Mouse (Mus musculus) kidney, postnatal 0 days (tissue): Measurements from ENCODE around the gene Rsph6a. TPM values are rescaled to one million over a fixed set of nuclear protein-coding genes. Genes with fewer than 3 reads are reported as not detected.

ENCODE experiments used
- ATAC-seq: fragments of 200-750 bp; cut with Nextera tagmentation; replicated peaks from 2 replicates; pipeline ENCODE4 v1.8.0; 2017; ENCODE audit warnings: low read depth, moderate number of reproducible peaks, moderate TSS enrichment, moderate library complexity; ENCODE audit not compliant: low FRiP score
- DNase-seq: peaks from one replicate; pipeline ENCODE4 v3.0.0-alpha.2; 2016; ENCODE audit warnings: low spot score
- H3K27ac ChIP-seq: fragments of 300-500 bp; sonication (generic); 2 replicates; pipeline ENCODE4 v1.5.1; 2014; ENCODE audit warnings: mild to moderate bottlenecking
- H3K27me3 ChIP-seq: fragments of 300-500 bp; sonication (generic); 2 replicates; pipeline ENCODE4 v1.6.1; 2014; ENCODE audit warnings: low read length, mixed read lengths; ENCODE audit not compliant: insufficient read depth
- H3K36me3 ChIP-seq: fragments of 300-500 bp; sonication (generic); 2 replicates; pipeline ENCODE4 v1.6.1; 2014; ENCODE audit warnings: low read length, mixed read lengths; ENCODE audit not compliant: insufficient read depth
- H3K4me1 ChIP-seq: fragments of 300-500 bp; sonication (generic); replicated peaks from 2 replicates; pipeline ENCODE4 v1.6.1; 2014; ENCODE audit warnings: antibody characterized with exemption, low read length, mixed read lengths; ENCODE audit not compliant: insufficient read depth
- H3K4me2 ChIP-seq: fragments of 300-500 bp; sonication (generic); 2 replicates; pipeline ENCODE4 v1.6.1; 2014; ENCODE audit warnings: mild to moderate bottlenecking, low read length, moderate library complexity, mixed read lengths
- H3K4me3 ChIP-seq: fragments of 300-500 bp; sonication (generic); replicated peaks from 2 replicates; pipeline ENCODE4 v1.5.1; 2014; ENCODE audit warnings: low read depth, low read length
- H3K9ac ChIP-seq: fragments of 300-500 bp; sonication (generic); 2 replicates; pipeline ENCODE4 v1.6.1; 2014; ENCODE audit warnings: low read depth, low read length
- H3K9me3 ChIP-seq: fragments of 300-500 bp; sonication (generic); replicated peaks from 2 replicates; pipeline ENCODE4 v1.6.1; 2016; ENCODE audit warnings: low read length, inconsistent platforms, mixed read lengths
- CTCF ChIP-seq: IDR thresholded peaks from 2 replicates; pipeline ENCODE4 v1.5.1; 2016; ENCODE audit warnings: antibody characterized with exemption, low read depth, mild to moderate bottlenecking, moderate library complexity
- WGBS: fragments of 180-500 bp; shearing (Covaris S2); extraction: QIAGEN DNeasy Blood & Tissue Kit; methylation state at CpG from one replicate; pipeline ENCODE4 v1.1.7; 2014; 5-methylcytosine and 5-hydroxymethylcytosine counted together
- polyA plus RNA-seq: library from polyadenylated mRNA; unstranded; fragments of >200 nt; fragmentation: Nextera tagmentation; extraction: Ambion mirVana; gene quantifications from 2 replicates; pipeline ENCODE4 v1.2.1, GENCODE M21; 2015

Gene Rsph6a
- polyA plus RNA-seq, 1 experiment from 2014 or later, result not detected

GRCm38 (mm10) chr7:19086042-19086441, 31.6 kb downstream of the Rsph6a start:
- DNase-seq (peak; percentile 81), ATAC-seq (0 out of 2 replicates have a peak, but pooled peaks have one; percentile 24)
- Histone ChIP-seq H3K9ac (no peak overlapping the region), H3K36me3 (peaks cover 22% of the 10 kb centered on the region), H3K4me2 (peak overlapping the region; percentile 51), H3K27me3 (no peaks in the 10 kb centered on the region), H3K4me3 (no peak overlapping the region), H3K9me3 (no peaks in the 10 kb centered on the region), H3K4me1 (peaks cover 42% of the 10 kb centered on the region), H3K27ac (no peak overlapping the region)
- TF ChIP-seq CTCF, result no peak
- WGBS, result 11% methylated on average over 14 of the region's 14 CpGs

DNA sequence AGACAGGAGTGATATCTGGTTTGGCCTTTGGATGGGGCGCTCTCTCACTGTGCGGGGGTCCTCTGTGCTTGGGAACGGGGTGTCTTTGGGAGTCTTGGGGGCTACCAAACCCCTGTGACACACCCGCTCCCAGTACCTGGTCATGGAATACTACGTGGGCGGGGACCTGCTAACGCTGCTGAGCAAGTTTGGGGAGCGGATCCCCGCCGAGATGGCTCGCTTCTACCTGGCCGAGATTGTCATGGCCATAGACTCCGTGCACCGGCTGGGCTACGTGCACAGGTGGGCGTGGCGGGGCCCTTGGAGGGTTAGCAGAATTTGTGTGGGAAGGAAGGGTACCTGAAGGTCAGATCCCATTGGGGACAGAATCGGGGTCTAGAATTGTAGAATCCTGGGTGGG, 32.3 kb downstream of the Rsph6a start:
- no peak for TF ChIP-seq CTCF
- no peak overlapping the region for H3K9ac ChIP-seq
- ATAC-seq (no peak), DNase-seq (no peak)
- WGBS, result 71% methylated on average over 18 of the region's 18 CpGs
- H3K4me1 ChIP-seq, result peaks cover 42% of the 10 kb centered on the region
- H3K4me3 ChIP-seq, result no peak overlapping the region
- no peak overlapping the region for H3K27ac ChIP-seq
- H3K36me3 ChIP-seq, result peaks cover 17% of the 10 kb centered on the region; the same call in 1 of the 2 replicates
- 0 out of 2 replicates have a peak overlapping the region, but pooled peaks have one; percentile 51 for H3K4me2 ChIP-seq
- H3K27me3 ChIP-seq, result no peaks in the 10 kb centered on the region
- H3K9me3 ChIP-seq, result no peaks in the 10 kb centered on the region

- H3K4me1 ChIP-seq, result peaks cover 34% of the 10 kb centered on the region
- peak; percentile 73 for DNase-seq
- no peaks in the 10 kb centered on the region for H3K27me3 ChIP-seq
- H3K4me3 ChIP-seq, result no peak overlapping the region
- H3K9ac ChIP-seq, result no peak overlapping the region
- H3K36me3 ChIP-seq, result peaks cover 10% of the 10 kb centered on the region; the same call in 1 of the 2 replicates
- WGBS, result 42% methylated on average over 10 of the region's 10 CpGs
- no peak for ATAC-seq
- TF ChIP-seq CTCF, result peak; percentile 76
- no peak overlapping the region for H3K4me2 ChIP-seq
- no peak overlapping the region for H3K27ac ChIP-seq
- no peaks in the 10 kb centered on the region for H3K9me3 ChIP-seq
Observed at GRCm38 (mm10) chr7:19088813-19089212, 34.3 kb downstream of the Rsph6a start.

DNA sequence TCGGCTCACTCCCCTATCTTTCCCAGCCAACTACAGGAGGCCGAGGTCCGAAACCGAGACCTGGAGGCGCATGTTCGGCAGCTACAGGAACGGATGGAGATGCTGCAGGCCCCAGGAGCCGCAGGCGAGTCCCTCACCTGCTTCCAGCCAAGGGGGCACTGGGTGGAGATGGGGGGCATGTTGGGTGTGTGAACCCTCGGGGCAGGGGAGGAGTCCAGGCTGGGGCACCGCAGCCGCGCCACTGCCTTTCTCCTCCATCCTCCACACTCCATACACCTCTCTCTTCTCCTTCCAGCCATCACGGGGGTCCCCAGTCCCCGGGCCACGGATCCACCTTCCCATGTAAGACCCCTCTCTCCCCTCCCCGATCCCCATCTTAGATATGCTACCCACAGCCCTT, 37.4 kb downstream of the Rsph6a start:
- H3K27ac ChIP-seq, result no peak overlapping the region
- H3K4me1 ChIP-seq, result peaks cover 20% of the 10 kb centered on the region
- TF ChIP-seq CTCF, result no peak
- peak overlapping the region; percentile 92 for H3K4me2 ChIP-seq
- ATAC-seq (no peak), DNase-seq (no peak)
- H3K27me3 ChIP-seq, result no peaks in the 10 kb centered on the region
- no peak overlapping the region for H3K4me3 ChIP-seq
- WGBS, result 48% methylated on average over 16 of the region's 17 CpGs
- H3K9me3 ChIP-seq, result no peaks in the 10 kb centered on the region
- H3K9ac ChIP-seq, result peak overlapping the region; percentile 25; the same call in 1 of the 2 replicates
- H3K36me3 ChIP-seq, result peaks cover 10% of the 10 kb centered on the region; the same call in 1 of the 2 replicates

- ATAC-seq, result peak; percentile 52
- 9% methylated on average over 38 of the region's 38 CpGs for WGBS
- DNase-seq, result peak; percentile 79
- peak overlapping the region; percentile 92 for H3K4me2 ChIP-seq
- H3K4me1 ChIP-seq, result peaks cover 20% of the 10 kb centered on the region
- peak overlapping the region; percentile 76 for H3K4me3 ChIP-seq
- no peaks in the 10 kb centered on the region for H3K27me3 ChIP-seq
- no peaks in the 10 kb centered on the region for H3K9me3 ChIP-seq
- peak overlapping the region; percentile 38 for H3K27ac ChIP-seq
- H3K36me3 ChIP-seq, result peaks cover 10% of the 10 kb centered on the region; the same call in 1 of the 2 replicates
- H3K9ac ChIP-seq, result peak overlapping the region; percentile 25
- no peak for TF ChIP-seq CTCF
Observed at GRCm38 (mm10) chr7:19092381-19093173, 38.1 kb downstream of the Rsph6a start.

- WGBS, result 1% methylated on average over 12 of the region's 15 CpGs
- ATAC-seq, result peak; percentile 56
- peaks cover 6% of the 10 kb centered on the region; the same call in 1 of the 2 replicates for H3K36me3 ChIP-seq
- TF ChIP-seq CTCF, result peak; percentile 87
- H3K9me3 ChIP-seq, result no peaks in the 10 kb centered on the region
- peak; percentile 82 for DNase-seq
- H3K4me2 ChIP-seq, result peak overlapping the region; percentile 92
- H3K9ac ChIP-seq, result peak overlapping the region; percentile 25; the same call in 1 of the 2 replicates
- H3K4me1 ChIP-seq, result peaks cover 20% of the 10 kb centered on the region
- peak overlapping the region; percentile 76 for H3K4me3 ChIP-seq
- H3K27me3 ChIP-seq, result no peaks in the 10 kb centered on the region
- H3K27ac ChIP-seq, result peak overlapping the region; percentile 55
Observed at GRCm38 (mm10) chr7:19093174-19093521, 38.7 kb downstream of the Rsph6a start.
